Mouse (Mus musculus) embryonic fibroblast, embryonic 13.5 days (primary cell): ENCODE measurements around the gene Trim43c.
"Not testable (repeated sequence)": the region's sequence is repeated elsewhere in the genome, so short reads cannot be mapped to it uniquely, and the experiment has no call there.

Source experiments
- CTCF ChIP-seq: IDR thresholded peaks from 2 replicates; pipeline ENCODE4 v1.5.1; 2011; ENCODE audit warnings: mild to moderate bottlenecking, control low read depth, low read length, moderate library complexity, borderline replicate concordance; ENCODE audit not compliant: insufficient read depth
- POLR2A ChIP-seq: IDR thresholded peaks from 2 replicates; pipeline ENCODE4 v1.6.1; 2011; ENCODE audit warnings: low read depth, mild to moderate bottlenecking, control low read depth, low read length, moderate library complexity

GRCm38 (mm10) chr9:88838864-88839263, at the start of gene Trim43c:
- TF ChIP-seq POLR2A, CTCF: not testable (repeated sequence)
